Mouse (Mus musculus) right cerebral cortex, adult 18-20 months (tissue): ENCODE measurements around the gene Dpp6.
A peak's percentile ranks its signal among the peaks of the same experiment; 100 is the strongest.

Source experiments
- DNase-seq: peaks from one replicate; pipeline ENCODE4 v3.0.0; 2022; ENCODE audit warnings: mixed read lengths

Gene Dpp6

DNA sequence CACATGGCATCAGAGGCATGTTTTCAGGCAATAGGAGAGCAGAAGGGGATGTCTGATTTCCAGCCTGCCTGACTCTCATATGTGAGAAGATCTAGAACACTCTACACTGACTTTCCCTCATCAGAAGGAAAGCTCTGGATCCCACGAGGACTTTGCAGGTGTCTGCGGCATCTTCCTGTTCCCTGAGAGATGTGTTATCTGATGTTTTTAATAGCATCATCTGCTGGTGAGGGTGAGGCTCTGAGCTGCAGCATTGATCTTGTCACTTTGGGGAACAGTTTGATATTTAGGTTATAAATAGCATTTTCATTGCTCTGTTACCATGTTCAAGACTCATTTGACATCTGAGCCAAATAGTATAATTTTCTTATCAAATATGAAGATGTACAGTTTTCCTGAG, 388.8 kb downstream of the Dpp6 start:
- no peak for DNase-seq

DNA sequence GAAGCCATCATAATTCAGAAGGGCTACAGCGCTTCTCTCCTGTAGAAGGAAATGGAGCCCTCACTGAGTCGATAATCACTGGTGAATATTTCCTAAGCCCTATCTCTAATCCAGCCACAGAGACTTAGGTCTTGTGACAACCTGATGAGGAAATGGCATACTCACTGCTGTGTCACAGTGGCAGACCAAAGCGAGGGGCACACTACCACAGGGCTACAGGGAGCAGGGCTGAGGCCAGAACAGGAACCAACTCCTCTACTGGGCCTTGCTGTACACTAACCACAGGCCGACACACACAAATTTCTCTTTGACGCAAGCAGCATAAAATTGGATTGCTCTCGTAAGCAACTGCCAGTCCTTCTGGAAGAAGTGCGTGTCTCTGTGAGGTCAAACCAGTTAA, 389.2 kb downstream of the Dpp6 start:
- no peak for DNase-seq

DNA sequence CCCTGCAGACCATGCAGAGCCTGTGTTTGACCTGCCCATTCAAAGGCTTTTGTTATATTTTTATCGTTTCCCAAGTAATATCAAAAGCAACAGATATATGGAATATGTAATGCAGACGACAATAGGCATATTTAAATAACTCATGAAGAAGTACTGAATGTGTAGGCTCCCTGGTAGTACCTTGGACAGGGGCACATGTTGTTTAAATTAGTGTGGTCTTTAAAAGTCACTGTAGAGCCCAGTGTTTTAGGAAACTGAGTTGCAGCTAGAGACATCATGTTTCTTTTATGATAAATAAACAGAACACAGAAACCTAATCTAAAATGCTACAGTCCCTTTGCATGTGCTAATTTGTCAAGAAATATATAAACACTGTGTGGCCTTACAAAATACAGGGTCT, 403.1 kb downstream of the Dpp6 start:
- no peak for DNase-seq

DNA sequence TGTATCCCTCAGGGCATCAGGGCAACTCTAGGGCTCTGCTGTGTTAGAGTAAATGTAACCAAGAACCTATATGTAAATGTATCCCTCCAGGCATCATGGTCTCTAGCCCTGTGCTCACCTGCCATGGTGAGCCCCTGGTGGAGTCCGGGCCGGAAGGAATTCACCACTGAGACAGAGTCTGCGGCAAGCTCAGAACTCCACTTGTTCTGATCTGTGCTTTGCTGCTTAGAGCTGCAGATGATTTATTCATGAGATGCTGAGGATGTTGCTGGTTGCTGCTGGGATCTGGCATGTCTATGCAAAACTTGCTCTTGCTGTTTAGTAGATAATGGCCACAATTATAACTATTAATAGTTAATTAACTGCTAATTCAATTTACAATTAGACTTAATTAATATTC, 425.1 kb downstream of the Dpp6 start:
- no peak for DNase-seq

DNA sequence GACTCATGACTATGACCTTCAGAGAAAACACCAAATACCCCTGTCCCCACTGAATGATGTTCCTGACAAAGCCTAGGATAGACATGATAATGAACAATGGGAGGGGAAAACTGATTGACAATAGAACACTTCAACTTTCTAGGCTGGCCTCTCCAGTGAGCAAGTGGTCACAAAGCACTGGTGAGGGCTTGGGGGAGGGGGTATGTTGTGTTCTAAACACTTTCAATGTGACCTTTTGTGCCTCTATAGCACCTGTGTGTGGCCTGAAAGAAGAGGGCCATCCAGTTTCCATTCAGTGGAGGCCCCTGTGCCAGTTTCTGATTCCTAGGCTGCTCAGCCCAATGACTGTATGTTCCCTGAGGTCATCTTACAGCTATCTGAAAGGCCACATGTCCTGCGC, 426.2 kb downstream of the Dpp6 start:
- no peak for DNase-seq

DNA sequence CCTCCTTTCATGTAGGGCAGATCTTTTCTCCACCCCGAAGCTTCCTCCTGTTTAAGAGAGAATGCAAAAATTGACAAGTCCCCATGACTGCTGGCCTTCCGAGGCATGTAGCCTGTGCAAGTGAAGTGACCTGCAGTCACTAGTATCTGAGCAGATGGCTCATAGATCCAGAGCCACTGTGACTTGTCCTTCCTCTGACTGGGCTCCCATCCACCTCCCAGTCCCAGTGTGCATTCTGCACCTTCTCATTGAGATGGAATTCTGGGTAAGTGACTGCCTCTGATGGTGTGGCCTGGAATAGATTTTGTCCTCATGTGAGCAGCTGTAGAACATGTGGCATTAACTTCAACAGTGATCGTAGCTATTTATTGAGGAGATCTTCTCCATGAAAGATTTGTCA, 430.8 kb downstream of the Dpp6 start:
- DNase-seq: no peak

DNA sequence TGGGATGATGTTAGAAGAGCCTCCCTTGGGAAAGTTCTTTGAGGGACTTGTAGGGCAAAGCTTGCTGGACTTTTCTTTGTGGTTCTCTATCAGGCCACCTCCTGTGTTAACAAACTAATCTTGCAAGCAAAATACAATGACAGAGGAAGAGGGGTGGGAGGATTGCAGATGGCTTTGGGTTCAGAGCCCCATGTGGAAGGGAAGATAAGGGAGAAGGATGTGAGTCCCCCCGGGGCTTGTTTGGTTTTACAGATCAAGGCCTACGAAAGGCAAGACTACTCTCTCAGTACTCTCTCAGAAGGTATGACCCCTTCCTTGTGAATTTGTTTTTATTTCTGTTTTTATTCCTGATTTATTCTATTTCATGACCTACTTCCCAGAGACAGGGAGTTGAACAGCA, 431.7 kb downstream of the Dpp6 start:
- DNase-seq: no peak

DNA sequence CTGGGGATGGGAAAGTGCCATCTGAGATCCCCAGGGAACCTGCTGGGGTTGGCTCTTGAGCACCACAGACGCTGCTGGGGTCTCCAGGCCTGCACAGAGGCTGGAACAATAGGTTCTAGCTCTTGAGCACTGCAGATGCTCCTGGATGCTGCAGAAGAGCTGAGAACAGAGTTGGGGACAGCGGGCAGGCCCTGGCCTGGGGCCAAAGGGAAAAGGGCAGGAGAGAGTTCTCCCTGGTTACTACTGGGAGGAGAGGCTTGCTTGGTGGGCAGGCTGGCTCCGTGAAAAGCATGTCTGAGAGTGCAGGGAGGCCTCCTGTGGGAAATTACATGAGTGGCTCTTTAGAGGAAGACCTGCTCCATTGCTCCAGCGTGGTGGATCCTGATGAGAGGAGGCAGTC, 432.9 kb downstream of the Dpp6 start:
- DNase-seq: no peak

DNA sequence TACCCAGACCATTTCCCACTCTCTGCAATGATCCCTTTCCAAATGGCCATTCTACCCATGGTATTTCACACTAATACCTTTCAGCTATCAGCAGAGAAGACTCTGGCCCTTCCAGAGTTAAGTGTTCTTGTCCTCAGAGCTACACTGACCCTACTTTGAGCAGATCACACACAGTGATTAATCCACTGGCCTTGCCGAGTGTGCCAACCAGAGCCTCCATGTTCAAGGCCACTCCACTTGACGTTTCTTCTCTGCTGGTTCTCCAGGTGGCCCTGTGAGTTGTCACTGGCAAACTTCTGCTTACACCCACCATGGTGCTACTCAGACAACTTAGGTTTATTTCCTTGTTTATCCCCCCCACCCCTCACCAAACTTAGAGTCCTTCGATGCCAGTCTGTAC, 433.9 kb downstream of the Dpp6 start:
- no peak for DNase-seq

DNA sequence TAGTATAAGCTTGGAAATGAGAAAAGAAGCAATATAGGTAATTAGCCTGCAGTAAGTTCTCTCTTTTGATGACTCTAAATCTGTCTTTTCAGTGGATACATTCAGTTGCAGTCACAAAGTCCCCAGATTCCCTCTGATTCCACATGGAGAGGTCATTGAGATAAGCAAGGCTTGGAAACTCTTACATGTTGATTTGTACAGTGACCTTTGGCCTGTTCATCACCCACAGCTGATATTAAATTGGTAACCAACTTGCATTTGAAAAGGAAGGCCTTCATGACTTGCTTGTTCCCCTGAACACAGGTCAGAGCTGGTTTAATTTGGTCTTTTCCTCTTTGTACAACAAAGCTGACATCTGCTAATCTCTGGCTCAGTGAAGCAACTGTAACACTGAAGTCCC, 434.4 kb downstream of the Dpp6 start:
- DNase-seq: no peak

DNA sequence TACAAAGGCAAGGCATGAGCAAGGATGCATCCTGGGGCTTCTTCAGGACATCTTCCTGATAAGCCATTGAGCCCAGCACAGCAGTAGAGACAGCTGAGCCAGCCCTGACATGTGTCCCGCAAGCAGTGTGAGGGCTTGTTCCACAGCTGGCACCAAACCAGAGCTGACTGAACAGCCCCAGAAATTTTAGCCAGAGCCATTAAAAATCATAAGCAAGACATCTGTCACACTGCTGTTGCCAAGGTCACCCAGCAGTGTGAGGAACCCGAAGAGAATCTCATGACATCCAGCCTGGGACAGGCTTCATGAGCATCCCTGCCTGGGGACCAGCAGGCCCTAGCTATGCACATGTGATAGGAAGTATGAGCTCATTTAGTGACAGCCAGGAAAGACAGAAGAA, 438.2 kb downstream of the Dpp6 start:
- DNase-seq: no peak

DNA sequence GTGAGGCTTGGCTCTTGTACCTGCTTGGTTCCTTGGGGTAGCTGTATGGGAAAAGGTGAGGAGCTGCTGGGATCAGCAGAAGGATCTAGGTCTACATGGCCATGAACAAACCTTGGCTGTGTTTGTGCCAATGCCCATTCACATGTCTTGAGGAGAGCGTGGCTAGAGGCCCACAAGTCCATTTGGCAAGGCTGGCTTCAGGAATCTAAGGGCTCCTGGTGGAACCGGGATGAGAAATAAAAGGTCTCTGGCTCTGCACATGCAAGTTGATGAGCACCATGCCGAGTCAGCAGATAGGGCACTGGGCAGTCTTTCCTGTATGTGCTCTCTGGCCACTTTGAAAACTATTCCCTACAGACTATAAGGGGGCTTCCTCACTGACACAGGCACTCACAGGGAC, 441.6 kb downstream of the Dpp6 start:
- no peak for DNase-seq

DNA sequence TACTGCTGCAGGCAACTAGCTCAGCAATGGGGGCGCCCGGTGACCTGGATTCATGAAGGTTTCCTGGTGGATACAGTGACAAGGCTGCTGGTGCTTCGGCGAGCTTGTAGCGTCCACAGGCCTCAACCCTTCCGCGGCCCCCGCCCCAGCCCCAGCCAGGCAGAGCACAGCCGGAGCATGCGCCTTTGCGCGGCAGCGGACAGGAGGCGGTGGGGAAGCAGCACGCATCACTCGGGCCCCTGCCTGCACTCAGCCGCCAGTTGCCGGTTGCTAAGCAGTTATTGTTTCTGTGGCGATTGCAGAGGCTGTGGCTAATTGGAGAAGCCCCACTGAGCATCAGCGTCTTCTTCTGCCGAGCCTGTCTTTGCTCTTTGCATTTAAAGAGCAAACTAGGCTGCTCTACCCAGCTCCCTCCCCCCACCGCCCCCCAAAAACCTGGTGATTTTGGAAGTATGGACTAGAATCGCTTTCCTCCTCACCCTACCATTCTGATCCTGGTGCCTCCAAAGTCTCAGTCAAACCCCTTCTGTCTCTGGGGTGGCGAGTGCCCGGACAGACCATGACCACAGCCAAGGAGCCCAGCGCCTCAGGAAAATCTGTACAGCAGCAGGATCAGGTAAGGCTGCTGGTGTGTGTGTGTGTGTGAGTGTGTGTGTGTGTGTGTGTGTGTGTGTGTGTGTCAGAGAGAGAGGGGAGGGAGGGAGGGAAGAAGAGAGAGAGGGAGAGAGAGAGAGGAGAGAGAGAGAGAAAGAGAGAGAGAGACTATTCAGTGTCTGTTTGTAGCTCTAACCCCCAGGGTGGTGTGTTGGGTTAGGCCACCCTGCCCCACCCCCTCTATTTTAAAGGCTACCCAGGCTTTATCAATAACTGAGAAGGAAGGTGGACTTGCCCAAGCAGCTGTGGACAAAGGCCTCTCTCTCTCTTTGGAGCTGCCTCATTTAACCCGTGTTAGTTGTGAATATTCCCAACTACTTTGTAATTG, 445.0 kb downstream of the Dpp6 start:
- DNase-seq: peak; percentile 85

DNA sequence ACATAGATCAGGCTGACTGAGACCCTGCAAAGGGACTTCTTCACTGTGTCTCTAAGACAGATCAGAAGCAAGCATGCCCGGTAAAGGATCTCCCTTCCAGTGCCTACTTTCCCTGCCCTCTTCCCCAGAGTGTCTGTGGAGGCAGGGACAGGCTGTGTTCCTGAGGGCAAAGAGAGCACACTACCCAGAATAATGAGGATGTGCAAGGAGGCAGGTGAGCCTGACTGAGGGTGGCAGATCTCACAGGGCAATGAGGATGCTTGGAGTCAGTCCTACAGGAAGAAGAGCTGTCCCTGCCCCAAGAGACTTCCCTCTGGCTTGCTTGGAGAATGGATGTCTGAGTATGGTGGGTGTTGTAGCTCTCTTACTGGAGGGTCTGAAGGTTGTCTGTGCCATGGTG, 445.7 kb downstream of the Dpp6 start:
- DNase-seq: peak; percentile 25

DNA sequence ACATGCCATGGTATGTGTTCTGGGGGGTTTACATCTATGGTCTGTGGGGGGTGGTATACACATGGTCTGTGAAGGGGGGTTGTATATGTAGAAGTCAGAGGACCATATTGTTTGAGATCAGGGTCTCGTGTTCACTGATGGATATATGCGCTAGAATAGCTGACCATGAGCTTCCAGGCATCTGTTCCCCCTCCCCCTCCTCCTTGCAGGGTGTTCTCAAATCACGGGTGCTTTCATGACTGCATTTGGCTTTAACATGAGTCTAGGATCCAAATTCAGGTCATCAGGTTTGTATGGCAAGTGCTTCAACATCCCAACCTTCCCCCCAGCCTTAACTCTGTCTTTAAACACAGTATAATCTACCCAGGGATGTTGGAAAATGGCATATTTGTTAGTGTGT, 448.3 kb downstream of the Dpp6 start:
- no peak for DNase-seq

DNA sequence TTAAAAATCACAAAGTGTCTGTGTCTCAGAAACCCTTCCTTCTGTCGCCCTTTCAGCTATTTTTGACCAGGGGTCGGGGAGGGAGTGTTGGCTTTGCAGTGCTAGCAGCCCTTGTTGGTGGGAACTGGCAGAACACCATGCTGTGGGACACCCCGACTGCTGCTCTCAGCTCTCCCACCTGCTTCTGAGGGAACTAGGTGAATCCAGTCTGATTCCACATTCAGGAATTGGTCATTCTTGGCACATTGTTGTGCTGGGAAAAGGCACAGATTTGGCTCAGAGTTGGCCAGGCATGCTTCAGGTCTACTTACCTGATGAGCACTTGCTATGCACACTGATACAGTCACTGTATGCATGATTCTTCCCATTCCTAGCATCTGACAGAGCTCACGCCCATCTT, 454.3 kb downstream of the Dpp6 start:
- DNase-seq: no peak

DNA sequence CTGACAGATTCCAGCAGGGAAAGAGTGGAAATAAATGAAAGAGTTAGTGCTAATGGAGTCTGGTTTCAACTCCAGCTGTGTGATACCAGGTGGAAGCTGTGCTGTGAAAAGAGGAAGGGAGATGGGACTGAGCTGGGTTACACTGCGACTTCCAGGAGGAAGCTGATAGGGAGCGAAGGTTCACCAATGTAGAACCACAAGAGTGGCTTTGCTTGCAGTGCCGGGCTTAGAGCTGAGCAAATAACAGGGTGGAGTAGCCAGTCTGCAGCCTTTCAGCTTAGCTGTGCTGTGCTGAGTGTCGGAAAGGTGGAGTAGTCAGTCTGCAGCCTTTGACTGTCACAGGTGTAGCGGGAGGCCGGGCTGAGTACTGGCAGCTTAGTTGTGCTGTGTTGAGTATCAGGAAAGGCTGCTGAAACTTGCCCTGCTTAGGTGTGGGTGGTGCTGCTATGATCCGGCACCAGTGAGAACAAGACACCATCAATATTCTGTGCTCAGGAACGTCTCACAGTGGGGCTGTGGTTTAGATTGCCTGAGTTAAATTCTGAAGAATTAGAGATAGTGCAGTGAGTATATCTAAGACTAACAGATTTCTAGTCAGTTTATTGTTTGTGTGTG, 457.9 kb downstream of the Dpp6 start:
- no peak for DNase-seq

DNA sequence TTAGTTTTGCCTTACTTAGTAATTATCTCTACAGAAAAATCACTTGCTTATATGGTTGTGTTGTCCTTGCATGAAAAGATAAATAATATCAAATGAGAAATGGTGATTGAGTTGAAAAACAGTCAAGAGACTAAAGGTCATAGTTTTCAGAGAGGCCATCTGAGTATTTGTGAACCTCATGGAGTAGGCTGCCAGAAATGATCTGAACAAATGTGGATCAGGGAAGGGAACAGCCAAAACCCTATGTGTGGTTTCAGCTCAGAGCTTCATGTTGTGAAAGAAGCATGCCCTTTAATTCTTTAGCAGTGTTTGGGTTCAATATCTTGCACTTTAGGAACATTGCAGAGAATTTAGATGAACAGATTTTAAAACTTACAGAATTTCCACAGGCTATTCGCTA, 458.9 kb downstream of the Dpp6 start:
- DNase-seq: no peak

DNA sequence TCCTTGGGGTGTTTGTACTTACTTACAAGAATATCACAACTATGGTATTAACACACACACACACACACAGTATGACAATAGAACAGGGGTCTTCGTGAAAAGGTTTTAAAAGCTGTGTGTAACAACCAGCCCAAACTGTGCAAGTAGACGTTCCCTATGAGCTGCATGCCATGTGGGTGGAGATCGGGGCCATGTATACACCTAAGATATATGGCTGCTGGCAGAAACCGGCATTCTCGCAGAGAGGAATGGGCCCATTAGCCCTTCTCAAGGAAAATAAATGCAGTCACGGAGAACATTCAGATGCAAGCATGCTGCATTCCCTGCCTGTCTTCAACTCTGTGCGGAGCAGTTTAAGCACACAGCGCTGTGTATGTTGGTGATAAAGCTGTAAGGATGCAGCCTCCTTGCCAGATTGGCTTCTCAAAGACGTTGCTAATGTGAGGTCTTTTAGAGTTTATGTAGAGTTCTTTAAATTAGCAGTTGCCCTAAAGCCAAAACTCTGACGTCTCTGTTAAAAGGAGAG, 461.2 kb downstream of the Dpp6 start:
- no peak for DNase-seq

DNA sequence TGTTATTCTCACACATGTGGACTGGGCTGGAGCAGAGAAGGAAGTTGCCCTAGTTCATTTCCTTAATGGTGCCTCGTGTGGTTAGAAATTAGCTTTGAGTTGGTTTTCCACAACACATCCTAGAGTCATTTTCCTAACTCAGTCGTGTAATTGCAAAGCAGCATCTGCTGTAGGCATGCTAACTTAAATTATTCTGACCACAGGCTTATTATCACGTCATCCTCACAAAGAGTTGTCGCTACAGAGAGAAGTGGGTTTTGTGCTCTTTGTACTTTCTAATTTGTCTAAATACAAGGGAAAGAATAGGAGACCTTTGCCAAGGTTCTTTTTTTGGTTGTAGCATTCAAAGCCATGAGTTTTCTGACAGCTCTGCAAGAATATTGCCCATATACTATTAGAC, 469.9 kb downstream of the Dpp6 start:
- DNase-seq: no peak

DNA sequence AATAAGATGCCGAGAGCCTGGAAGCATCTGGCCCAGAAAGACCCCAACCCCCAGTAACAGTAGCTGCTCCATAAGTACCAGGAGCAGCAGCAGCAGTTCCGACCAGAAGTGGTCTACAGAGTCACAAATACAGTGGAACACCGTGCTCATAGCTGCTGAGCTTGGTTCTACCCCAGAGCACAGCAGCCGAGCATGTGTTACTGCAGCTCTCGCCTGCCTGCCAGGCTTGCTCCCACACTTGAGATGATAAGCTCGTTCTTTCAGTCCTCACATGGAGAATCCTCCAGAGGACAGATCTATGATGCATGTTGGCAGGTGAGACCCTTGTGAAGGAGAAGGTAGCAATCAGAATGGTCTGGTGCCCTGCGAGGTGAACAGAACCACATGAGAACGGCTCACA, 474.4 kb downstream of the Dpp6 start:
- no peak for DNase-seq

DNA sequence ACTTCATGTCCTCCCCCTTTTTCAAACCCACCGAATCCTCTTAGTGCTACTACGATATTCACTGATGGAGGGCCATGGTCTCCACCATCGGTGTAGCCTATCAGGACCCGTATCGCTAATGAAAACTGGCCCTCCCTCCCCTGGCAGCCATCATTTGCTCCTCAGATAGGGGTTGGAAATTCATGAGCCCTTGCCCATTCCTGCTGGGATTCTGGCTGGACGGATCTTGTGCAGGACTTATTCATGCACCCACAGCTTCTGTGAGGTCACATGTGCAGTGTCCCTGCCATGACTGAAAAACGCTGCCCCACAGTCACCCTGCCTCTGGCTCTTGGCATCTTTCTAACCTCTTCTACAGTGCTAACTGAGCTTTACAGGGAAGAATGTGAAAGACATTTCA, 475.2 kb downstream of the Dpp6 start:
- no peak for DNase-seq

DNA sequence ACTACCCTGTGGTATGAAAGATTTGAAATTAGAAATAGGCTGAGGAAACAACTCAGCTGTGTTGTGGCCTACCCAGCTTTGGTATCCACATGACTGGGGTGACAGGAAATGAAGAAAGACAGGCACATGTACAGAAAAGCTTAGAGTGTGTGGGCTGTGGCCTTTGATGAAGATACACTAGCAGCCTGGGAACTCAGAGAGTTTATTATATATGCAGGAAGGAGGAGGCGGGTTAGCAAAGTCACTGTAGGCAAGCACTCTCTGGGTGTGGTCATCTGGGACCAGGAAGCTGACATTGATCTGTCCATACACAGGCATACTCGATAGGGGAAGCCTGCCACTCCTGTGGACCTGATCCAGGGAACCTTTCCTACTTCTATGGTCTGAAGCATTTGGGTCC, 487.1 kb downstream of the Dpp6 start:
- no peak for DNase-seq

DNA sequence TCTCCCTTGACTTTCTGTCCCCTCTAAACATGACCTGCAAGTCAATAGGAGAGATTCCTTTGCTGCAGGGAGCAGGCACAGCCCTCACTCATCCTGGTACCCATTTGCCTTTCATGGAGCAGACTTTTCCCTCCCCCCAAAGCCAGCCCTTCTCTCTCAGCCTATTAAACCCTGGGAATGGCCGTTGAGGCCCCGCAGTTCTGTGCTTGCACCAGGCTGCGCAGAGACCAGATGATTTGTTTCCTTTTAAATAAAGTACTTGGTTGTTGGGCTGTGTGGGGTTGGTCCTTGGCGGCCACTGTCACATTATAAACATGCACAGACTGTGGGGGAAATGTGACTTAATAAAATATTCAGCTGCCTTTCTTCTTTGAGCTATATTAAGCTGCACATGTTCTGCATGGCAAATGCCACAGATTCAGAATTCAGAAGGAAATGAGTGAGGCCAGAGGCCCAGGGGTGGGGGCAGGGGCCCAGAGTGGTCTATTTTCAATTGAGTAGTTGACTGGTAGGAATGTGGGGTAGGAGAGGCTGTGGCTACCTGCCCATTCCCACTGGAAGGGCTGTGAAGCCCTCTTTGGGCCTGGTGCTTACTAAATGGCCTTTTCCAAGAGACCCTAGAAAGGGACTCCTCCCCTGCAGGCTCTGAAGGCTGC, 489.6 kb downstream of the Dpp6 start:
- no peak for DNase-seq
